Mouse (Mus musculus) ovary, adult 18-20 months (tissue): ENCODE results near the gene Shisa3.

Source experiments
- DNase-seq: peaks from one replicate; pipeline ENCODE4 v3.0.0; 2022; ENCODE audit warnings: low spot score, mixed read lengths

Shisa3 gene

GRCm38 (mm10) chr5:67607804-67608673 is at the start of gene Shisa3:
Shisa3 (plus strand) TSS chr5:67607882.
- DNase-seq = no peak

GRCm38 (mm10) chr5:67558644-67559043 is 49.0 kb upstream of the Shisa3 start:
- no peak for DNase-seq

GRCm38 (mm10) chr5:67559063-67559462 is 48.6 kb upstream of the Shisa3 start:
- DNase-seq = no peak

GRCm38 (mm10) chr5:67572552-67573155 is 35.0 kb upstream of the Shisa3 start:
- DNase-seq = no peak

- DNase-seq = no peak
Measured at GRCm38 (mm10) chr5:67574039-67574438, 33.6 kb upstream of the Shisa3 start.

GRCm38 (mm10) chr5:67575705-67576104 is 32.0 kb upstream of the Shisa3 start:
- DNase-seq = no peak

DNA sequence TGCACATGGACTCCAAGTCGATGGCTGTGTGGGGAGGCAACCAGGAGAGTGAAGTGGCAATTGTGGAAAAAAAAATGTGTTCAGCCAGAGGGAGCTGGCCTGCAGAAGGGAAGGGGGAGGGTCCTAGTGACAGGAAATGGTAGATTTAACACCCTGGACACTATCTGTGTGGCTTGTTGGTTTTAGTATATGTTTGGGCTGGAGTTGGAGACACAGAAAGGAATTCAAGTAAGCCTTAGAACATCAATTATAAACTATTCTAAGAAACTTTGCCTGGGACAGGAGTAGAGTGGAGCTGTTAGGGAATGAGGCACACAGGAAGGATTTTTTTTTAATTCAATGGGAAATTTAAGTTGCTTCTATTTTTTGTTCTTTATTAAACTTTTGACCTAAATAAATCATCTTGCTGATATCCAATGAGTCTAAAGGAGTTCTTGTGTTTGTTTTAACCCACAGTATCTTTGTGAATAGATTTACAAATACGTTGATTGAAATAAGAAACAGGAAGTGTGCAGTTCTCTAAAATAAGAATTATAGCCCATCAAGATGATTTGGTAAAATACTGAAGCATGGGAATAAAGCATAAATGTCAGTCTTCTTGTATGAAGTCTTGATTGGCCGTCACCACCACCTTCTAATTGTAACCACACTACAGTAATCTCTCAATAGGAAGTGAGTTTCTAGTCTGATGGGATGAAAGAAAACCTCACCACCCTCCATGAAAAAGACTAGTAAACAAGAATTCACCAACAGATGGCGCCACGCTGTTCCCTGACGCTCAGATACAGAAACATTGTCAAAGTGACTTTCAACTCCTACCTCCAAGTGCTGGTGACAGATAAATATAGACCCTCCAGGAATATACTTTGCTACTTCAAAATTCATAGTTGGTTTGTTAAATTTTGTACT is 27.7 kb upstream of the Shisa3 start:
- no peak for DNase-seq

GRCm38 (mm10) chr5:67595070-67595469 is 12.6 kb upstream of the Shisa3 start:
- DNase-seq = no peak

DNA sequence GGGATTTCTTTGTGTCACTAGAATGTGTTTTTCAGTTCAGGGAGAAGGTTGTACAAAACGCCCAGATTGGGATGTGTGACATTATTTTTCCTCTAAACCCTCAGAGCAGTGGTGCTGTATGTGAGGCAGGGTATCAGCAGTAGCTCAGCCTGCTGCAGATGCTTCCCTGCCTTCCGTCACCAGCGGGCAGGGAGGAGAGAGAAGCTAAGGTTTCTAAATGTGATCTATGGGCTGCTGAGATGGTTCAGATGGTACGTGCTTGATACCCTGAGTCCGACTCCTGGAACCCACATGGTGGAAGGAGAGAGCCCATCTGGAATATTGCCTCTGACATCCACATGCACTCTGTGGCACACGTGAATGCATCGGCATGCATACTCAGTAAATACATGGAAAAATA is 12.1 kb upstream of the Shisa3 start:
- DNase-seq = no peak

GRCm38 (mm10) chr5:67599935-67600334 is 7.7 kb upstream of the Shisa3 start:
- no peak for DNase-seq

DNA sequence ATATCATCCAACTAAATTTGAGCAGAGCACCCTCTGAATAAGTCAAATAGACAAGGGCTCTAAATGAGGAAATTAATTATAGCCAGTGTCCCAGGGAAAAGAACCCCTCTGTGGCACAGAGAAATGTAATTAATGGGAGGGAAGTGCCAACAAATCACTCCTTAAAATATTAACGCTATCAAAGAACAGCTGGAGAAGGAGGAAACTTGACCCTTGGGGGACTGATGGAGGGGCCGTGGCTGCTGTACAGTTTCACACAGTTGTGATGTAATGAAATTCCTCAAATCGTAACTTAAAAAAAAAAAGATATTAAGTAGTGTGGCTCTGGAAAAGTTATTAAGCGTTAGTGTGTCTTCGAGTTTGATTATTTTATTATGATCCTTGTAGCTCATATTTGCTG is 1.7 kb upstream of the Shisa3 start:
- no peak for DNase-seq

DNA sequence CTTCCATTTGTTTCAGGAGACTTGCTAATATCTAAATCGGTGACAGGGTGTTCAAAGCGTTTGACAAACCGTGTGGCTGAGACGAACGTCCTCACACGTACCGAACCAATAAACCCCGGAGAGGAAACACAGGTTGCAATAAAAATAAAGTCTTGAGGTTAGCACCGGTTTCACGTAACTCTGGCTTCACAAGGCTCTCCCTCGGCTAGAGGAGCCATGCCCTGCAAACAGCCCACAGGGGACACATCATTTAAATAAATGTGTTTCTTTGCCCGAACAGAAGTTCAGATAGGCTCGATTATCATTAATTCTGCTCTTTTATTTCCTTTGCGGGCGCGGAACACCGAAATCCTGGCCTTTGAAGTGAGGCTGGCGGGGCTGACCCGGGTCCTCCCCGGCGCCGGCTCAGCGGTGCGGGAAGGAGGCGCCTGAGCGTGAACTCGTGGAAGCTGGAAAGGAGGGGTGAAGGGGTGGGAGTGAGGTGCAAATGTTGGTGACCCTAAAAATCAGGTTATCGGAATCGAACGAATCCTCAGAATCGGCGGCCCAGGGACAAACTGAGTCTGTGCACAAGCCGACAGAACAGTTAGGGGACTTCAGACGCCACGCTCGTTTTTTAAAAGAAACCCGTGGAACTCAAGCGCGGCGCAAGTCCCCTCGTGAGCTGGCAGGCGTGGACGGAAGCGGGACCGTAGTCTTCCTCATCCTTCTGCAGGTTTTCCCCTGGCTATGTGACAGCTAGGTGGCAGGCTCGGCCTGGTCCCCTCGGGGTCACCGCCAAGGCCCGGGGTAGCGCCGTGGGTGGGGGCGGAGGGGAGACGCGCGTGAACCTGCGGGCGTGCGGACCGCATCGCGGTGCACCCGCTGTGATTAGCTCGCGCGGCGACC is 522 bp upstream of the Shisa3 start:
- no peak for DNase-seq

DNA sequence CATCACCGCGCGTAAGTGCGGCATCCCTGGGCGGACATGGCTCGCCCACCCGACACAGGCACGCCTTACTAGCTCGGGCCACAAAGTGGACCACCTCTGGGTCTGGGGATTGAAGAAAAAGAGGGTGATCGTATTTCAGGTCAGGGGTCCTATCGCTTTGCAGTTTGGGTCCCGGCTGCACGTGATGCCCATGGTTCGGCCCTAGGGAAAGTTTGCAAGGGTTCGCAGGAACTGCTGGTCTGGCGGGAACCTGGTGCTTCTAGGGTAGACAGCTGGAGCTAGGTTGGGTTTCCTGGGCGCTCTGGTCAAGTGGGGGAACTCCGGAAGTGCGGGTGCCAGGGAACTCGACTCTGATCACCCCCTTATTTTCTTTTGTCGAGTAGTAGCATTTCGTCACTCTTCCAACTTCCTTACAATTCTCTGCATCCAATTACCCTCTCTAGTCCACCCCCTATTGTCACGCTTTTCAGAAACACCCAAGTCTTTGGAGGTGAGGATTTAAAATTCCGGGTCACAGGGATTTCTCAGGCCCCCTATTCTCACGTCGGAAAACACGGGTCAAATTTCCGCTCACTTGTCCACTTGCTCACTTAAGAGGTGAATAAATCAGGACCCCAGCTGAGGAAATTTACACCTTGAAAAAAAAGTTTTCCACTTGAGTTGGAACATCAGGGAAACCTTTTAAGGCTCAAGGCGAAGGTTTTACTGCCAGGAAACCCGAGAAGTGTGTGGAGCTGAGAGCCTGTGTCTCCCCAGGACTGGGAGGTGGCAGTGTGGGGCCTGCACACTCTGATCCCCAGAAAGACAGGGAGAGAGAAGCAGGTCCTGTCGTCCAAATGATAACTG is 1.2 kb downstream of the Shisa3 start:
- no peak for DNase-seq

DNA sequence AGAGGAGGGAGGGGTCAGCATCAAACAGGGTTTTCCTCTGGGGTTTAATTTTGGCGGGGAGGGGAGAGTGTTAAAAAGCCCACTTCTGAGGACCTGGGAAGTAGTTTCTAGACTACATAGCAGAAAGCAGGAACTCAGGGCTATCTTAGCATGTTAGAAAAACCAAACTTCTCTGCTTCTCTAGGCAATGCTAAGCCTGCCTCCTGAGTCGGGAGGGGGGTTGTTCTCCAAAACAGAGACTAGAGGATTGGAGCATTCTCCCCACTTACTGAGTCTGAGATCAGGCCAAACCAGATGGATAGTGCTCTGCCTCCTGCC is 1.8 kb downstream of the Shisa3 start:
- no peak for DNase-seq

GRCm38 (mm10) chr5:67621230-67621629 is 13.5 kb downstream of the Shisa3 start:
- DNase-seq = no peak

- DNase-seq = no peak
Measured at GRCm38 (mm10) chr5:67628180-67628940, 20.7 kb downstream of the Shisa3 start.

DNA sequence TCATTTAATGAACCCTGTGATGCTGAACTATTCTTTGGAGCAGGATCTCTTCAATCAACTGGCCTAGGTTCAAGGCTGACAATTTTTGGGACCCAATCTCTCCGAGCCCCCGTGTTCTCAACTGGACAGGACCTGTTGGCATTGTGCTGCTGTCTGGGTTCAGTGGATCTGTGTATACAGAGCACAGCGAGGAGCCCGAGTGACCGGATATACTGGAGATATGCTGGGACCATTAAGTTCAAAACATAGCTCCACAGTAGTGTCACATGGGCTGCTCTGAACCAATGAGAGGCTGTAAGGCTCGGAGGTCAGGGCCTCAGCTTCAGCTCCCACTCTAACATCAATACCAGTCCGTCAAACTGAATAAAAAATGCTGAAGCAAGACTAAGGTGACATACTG is 21.8 kb downstream of the Shisa3 start:
- no peak for DNase-seq

GRCm38 (mm10) chr5:67629861-67630260 is 22.2 kb downstream of the Shisa3 start:
- DNase-seq = no peak

DNA sequence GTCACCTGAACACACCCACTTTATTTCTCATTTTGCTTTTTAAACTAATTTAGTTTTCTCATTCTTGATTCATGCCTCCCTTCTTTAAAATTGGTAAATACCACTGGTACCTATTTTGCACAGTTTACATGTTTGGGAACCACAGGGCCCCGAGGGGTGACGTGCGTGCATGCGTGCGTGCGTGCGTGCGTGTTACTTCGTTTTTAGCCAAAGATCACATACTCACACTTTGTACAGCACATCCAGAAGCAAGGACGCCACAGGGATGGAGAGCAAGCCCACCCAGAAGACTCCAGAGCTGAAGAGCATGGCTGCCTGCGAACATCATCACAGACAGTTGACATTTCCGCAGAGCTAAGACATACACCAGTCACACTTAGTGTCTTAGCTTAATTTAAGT is 23.6 kb downstream of the Shisa3 start:
- DNase-seq = no peak
